Mouse (Mus musculus): ENCODE data around the gene Opn4. TPM values are rescaled to one million over a fixed set of nuclear protein-coding genes. Genes with fewer than 3 reads are reported as not detected.
A peak's percentile ranks its signal among the peaks of the same experiment; 100 is the strongest.

Gene Opn4
- polyA plus RNA-seq, 1 experiment from 2014 or later = not detected

DNA sequence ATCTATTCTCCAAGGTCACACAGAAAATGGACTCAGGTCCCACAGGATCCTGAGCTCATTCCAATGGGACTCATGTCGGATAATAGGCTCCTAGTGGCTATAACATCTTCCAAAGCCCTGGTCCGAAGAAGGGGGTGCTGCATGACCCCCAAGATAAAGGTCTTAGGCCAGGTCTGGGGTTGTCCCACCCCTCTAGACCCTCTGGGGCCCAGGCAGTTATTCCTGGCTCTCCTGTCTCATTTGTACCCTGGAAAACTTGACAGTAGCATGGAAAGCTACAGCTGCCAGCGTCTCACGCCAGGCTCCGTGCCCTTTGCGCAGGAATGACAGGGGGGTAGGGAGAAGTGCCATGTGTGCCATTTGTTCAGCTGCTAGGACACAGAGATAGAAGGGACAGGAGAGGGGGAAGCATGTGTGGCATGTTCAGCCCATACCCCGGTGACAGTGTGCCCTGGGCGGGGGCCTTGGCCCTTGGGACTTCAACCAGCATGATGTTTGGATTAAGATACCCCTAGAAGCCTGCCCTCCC is 10.7 kb downstream of the Opn4 start:
- H3K27ac ChIP-seq (ENCODE audit: low read depth) = no peak overlapping the region
- no peak for ATAC-seq
- DNase-seq = no peak
- no peaks in the 10 kb centered on the region for H3K9me3 ChIP-seq (ENCODE audit: low read length)
- no peak overlapping the region for H3K4me2 ChIP-seq (ENCODE audit: low read depth, low read length)
- no peak overlapping the region for H3K9ac ChIP-seq (replicated peaks)
- TF ChIP-seq EP300 (IDR thresholded peaks at IDR 0.05; ENCODE audit: low read depth) = no peak
- no peak for TF ChIP-seq CTCF (IDR thresholded peaks at IDR 0.05; ENCODE audit: low read depth)
- H3K4me1 ChIP-seq (ENCODE audit: insufficient read depth) = peaks cover 3% of the 10 kb centered on the region; the same call in 1 of the 2 replicates
- H3K4me3 ChIP-seq (ENCODE audit: low read depth, low read length) = no peak overlapping the region
- WGBS (ENCODE audit: insufficient replicate concordance) = 83% methylated on average over 8 of the region's 8 CpGs
- no peaks in the 10 kb centered on the region for H3K27me3 ChIP-seq (ENCODE audit: insufficient read depth, low read length)
- H3K36me3 ChIP-seq (replicated peaks; ENCODE audit: insufficient read depth, low read length) = no peaks in the 10 kb centered on the region

DNA sequence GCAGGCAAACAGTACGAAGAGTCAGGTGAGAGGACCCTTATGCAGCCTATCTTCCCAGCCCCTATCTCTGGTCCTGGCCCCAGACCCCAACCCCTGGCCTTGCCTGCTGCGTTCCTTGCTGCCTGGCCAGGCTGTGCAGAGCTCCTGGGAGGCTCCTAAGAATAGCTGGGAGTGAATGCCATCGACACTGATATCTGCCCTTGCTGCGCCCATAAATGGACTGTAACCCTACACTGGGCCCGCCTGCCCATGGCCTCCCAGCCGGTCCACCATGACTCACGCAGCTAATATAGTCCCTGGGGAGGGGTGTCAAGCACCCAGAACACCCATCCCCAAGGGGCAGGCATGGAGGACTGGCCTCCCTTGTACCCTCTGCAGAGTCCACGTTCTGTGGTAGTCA is 11.4 kb downstream of the Opn4 start, which contains the start of gene Ldb3:
Gene Ldb3 (minus strand): TSS at position 185 of the 400 bp plus-strand sequence.
- WGBS (ENCODE audit: insufficient replicate concordance) = 65% methylated on average over 8 of the region's 8 CpGs
- Histone ChIP-seq H3K9me3 (ENCODE audit: low read length) (no peaks in the 10 kb centered on the region), H3K27me3 (ENCODE audit: insufficient read depth, low read length) (no peaks in the 10 kb centered on the region), H3K36me3 (replicated peaks; ENCODE audit: insufficient read depth, low read length) (no peaks in the 10 kb centered on the region), H3K27ac (ENCODE audit: low read depth) (no peak within 1 kb of the TSS), H3K4me2 (ENCODE audit: low read depth, low read length) (no peak within 1 kb of the TSS), H3K9ac (replicated peaks) (no peak within 1 kb of the TSS), H3K4me1 (ENCODE audit: insufficient read depth) (peaks cover 3% of the 10 kb centered on the region; the same call in 1 of the 2 replicates), H3K4me3 (ENCODE audit: low read depth, low read length) (no peak within 1 kb of the TSS)
- ATAC-seq (no peak), DNase-seq (no peak)
- TF ChIP-seq CTCF (IDR thresholded peaks at IDR 0.05; ENCODE audit: low read depth) = no peak
- TF ChIP-seq EP300 (IDR thresholded peaks at IDR 0.05; ENCODE audit: low read depth) = no peak

DNA sequence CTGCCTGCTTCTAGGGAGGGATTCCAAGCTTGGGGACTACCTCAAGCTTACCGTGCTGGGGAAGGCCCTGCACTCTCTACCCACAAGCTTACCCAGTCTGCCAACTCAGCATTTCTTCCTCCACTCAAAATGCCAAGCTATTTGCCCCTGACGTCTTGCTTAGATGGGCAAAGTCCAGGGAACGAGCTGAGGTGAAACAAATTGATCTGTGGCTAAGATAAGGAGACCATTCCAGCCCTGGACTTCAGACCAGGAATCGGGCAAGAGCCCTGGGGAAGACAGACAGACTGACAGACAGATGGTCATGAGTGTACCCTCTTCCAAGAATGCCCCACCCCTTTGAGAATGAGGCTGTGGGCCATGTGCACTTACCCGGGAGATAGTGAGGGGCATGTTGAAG is 11.9 kb downstream of the Opn4 start:
- H3K9me3 ChIP-seq (ENCODE audit: low read length) = no peaks in the 10 kb centered on the region
- no peak for TF ChIP-seq CTCF (IDR thresholded peaks at IDR 0.05; ENCODE audit: low read depth)
- TF ChIP-seq EP300 (IDR thresholded peaks at IDR 0.05; ENCODE audit: low read depth) = no peak
- H3K9ac ChIP-seq (replicated peaks) = no peak overlapping the region
- H3K27me3 ChIP-seq (ENCODE audit: insufficient read depth, low read length) = no peaks in the 10 kb centered on the region
- H3K4me3 ChIP-seq (ENCODE audit: low read depth, low read length) = no peak overlapping the region
- DNase-seq (no peak), ATAC-seq (no peak)
- no peak overlapping the region for H3K27ac ChIP-seq (ENCODE audit: low read depth)
- no peak overlapping the region for H3K4me2 ChIP-seq (ENCODE audit: low read depth, low read length)
- 57% methylated on average over 5 of the region's 5 CpGs for WGBS (ENCODE audit: insufficient replicate concordance)
- no peaks in the 10 kb centered on the region for H3K36me3 ChIP-seq (replicated peaks; ENCODE audit: insufficient read depth, low read length)
- peaks cover 3% of the 10 kb centered on the region; the same call in 1 of the 2 replicates for H3K4me1 ChIP-seq (ENCODE audit: insufficient read depth)

DNA sequence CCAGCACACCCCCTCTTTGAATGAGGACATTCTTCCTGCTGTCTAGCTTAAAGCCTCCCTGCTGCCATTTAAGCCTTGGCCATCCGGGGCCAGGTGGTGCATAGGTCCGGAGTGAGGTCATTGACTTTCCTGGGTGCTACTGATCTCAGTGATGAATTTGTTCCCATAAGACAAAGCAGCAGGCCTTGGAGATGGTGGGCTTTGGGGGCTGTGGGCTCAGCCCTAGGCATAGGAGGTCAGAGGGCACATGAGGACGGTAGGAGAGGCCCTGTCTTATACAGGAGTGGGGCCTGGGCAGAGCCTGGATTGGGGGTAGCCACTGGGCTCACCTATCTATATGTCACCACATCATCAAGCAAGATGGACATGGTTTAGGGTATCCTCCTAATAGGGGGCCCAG is 13.1 kb downstream of the Opn4 start:
- Histone ChIP-seq H3K4me3 (ENCODE audit: low read depth, low read length) (no peak overlapping the region), H3K27ac (ENCODE audit: low read depth) (no peak overlapping the region), H3K9ac (replicated peaks) (no peak overlapping the region), H3K4me1 (ENCODE audit: insufficient read depth) (peaks cover 3% of the 10 kb centered on the region; the same call in 1 of the 2 replicates), H3K9me3 (ENCODE audit: low read length) (no peaks in the 10 kb centered on the region), H3K36me3 (replicated peaks; ENCODE audit: insufficient read depth, low read length) (no peaks in the 10 kb centered on the region), H3K4me2 (ENCODE audit: low read depth, low read length) (no peak overlapping the region), H3K27me3 (ENCODE audit: insufficient read depth, low read length) (no peaks in the 10 kb centered on the region)
- DNase-seq = no peak
- no peak for ATAC-seq
- TF ChIP-seq CTCF (IDR thresholded peaks at IDR 0.05; ENCODE audit: low read depth) (no peak), EP300 (IDR thresholded peaks at IDR 0.05; ENCODE audit: low read depth) (no peak)
- WGBS (ENCODE audit: insufficient replicate concordance) = 87% methylated on average over 3 of the region's 3 CpGs

DNA sequence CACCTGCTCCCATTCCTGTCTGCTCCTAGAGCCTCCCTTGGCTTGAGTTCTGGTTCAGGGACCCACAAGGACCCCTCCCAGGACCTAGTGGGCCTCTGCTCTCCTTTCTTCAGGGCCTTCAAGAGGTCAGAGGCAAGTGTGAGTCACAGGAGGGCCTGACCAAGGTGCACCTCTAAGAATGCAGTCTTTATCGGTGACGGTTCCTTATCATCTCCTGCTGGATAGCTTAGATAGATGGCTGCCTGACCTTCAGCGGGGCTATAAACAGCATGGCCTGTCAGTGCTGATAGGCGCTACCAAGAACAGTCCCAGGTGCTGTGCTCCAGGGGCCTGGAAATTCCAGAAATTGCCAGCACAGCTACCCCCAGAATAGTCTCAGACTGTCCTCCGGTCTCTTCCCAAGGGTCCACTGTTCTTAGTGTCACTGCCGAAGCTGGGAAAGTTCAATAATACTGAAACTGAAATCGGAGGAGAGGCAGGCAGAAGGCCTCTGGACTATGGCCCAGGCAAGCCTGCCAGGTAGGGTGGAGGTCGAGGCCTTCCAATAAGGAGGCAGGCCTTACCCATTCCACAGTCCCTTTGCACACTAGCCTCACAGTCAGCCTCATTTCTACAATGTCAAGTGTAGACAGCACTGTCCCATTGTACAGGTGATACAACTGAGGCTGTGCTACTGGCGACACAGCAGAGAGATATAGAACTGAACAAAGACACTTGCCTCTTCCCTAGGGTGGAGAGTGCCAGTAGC is 14.4 kb downstream of the Opn4 start:
- WGBS (ENCODE audit: insufficient replicate concordance) = 51% methylated on average over 9 of the region's 9 CpGs

GRCm38 (mm10) chr14:34582740-34583427 is 17.1 kb downstream of the Opn4 start:
- 73% methylated on average over 3 of the region's 3 CpGs for WGBS (ENCODE audit: insufficient replicate concordance)
- Histone ChIP-seq H3K9ac (replicated peaks) (no peak overlapping the region), H3K4me3 (ENCODE audit: low read depth, low read length) (no peak overlapping the region), H3K27me3 (ENCODE audit: insufficient read depth, low read length) (no peaks in the 10 kb centered on the region), H3K4me2 (ENCODE audit: low read depth, low read length) (no peak overlapping the region), H3K36me3 (replicated peaks; ENCODE audit: insufficient read depth, low read length) (no peaks in the 10 kb centered on the region), H3K27ac (ENCODE audit: low read depth) (no peak overlapping the region), H3K9me3 (ENCODE audit: low read length) (no peaks in the 10 kb centered on the region), H3K4me1 (ENCODE audit: insufficient read depth) (peaks cover 3% of the 10 kb centered on the region; the same call in 1 of the 2 replicates)
- DNase-seq = no peak
- no peak for TF ChIP-seq EP300 (IDR thresholded peaks at IDR 0.05; ENCODE audit: low read depth)
- no peak for TF ChIP-seq CTCF (IDR thresholded peaks at IDR 0.05; ENCODE audit: low read depth)
- ATAC-seq = no peak

More for the DNA sequence above, 14.4 kb downstream of the Opn4 start:
- H3K4me1 ChIP-seq (ENCODE audit: insufficient read depth) = peaks cover 3% of the 10 kb centered on the region; the same call in 1 of the 2 replicates
- ATAC-seq (peak; percentile 78), DNase-seq (peak; percentile 25)
- no peak overlapping the region for H3K4me3 ChIP-seq (ENCODE audit: low read depth, low read length)
- TF ChIP-seq CTCF (IDR thresholded peaks at IDR 0.05; ENCODE audit: low read depth) = no peak
- no peaks in the 10 kb centered on the region for H3K9me3 ChIP-seq (ENCODE audit: low read length)
- no peaks in the 10 kb centered on the region for H3K36me3 ChIP-seq (replicated peaks; ENCODE audit: insufficient read depth, low read length)
- H3K9ac ChIP-seq (replicated peaks) = no peak overlapping the region
- no peak overlapping the region for H3K27ac ChIP-seq (ENCODE audit: low read depth)
- H3K27me3 ChIP-seq (ENCODE audit: insufficient read depth, low read length) = no peaks in the 10 kb centered on the region
- no peak overlapping the region; the same call in 1 of the 2 replicates for H3K4me2 ChIP-seq (ENCODE audit: low read depth, low read length)
